Comparison of ENCODE assay signal across 16 mouse cellular contexts in the genomic region with DNA sequence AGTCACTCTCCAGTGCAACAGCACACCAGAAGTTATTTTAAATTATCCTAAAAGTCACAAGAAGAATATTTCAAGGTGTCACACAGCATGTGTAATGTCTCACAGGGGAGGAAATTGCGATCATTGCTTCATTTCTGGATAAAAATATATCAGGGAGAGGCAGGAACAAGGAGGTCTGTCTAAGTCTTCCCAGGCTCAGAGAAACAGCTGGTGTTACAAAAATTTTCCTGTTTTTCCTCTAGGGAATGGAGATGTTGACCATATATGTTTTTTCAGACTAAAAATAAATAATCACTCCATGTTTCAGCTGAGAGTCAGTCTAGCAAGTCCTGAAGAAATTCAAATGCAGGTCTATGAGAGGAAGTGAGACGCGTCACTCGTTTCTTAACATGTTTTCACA.
"Had no signal": no experiment of that assay in that cellular context is flagged by ENCODE, and none has a peak within 500 bp of the region (broad histone marks: within the 10 kb centered on the region; RNA-seq: fewer than 3 reads in every experiment).

No protein-coding gene starts in this region.

- H3K4me2 ChIP-seq: limb, embryonic 13.5 days; liver, embryonic 11.5 days; liver, embryonic 15.5 days; midbrain, embryonic 11.5 days; midbrain, embryonic 15.5 days; neural tube, embryonic 12.5 days; stomach, embryonic 15.5 days had no signal

- H3K9ac ChIP-seq: limb, embryonic 13.5 days; liver, embryonic 15.5 days; midbrain, embryonic 15.5 days; neural tube, embryonic 12.5 days; stomach, embryonic 15.5 days had no signal

- H3K9me3 ChIP-seq: limb, embryonic 13.5 days; liver, embryonic 15.5 days; megakaryocyte, embryonic 14.5 days; midbrain, embryonic 15.5 days; neural tube, embryonic 12.5 days; stomach, embryonic 15.5 days had no signal

- DNase-seq: kidney, adult 9 months; left cerebral cortex, postnatal 4 days; lung, adult 2 months; lung, postnatal 10 days; right cerebral cortex, postnatal 4 days; thymus, postnatal 4 days had no signal

- H3K27me3 ChIP-seq: limb, embryonic 13.5 days; liver, embryonic 15.5 days; megakaryocyte, embryonic 14.5 days; midbrain, embryonic 15.5 days; neural tube, embryonic 12.5 days; stomach, embryonic 15.5 days had no signal

- ATAC-seq: intestine, embryonic 16.5 days; midbrain, embryonic 15.5 days had no signal

- H3K36me3 ChIP-seq: limb, embryonic 13.5 days; liver, embryonic 15.5 days; midbrain, embryonic 15.5 days; neural tube, embryonic 12.5 days; stomach, embryonic 15.5 days had no signal

- H3K4me3 ChIP-seq: limb, embryonic 13.5 days; liver, embryonic 15.5 days; megakaryocyte, embryonic 14.5 days; midbrain, embryonic 15.5 days; neural tube, embryonic 12.5 days; stomach, embryonic 15.5 days had no signal

- H3K27ac ChIP-seq: limb, embryonic 13.5 days; liver, embryonic 15.5 days; macrophage; midbrain, embryonic 15.5 days; neural tube, embryonic 12.5 days; stomach, embryonic 15.5 days had no signal

- H3K4me1 ChIP-seq: limb, embryonic 13.5 days; liver, embryonic 15.5 days; megakaryocyte, embryonic 14.5 days; midbrain, embryonic 15.5 days; neural tube, embryonic 12.5 days; stomach, embryonic 15.5 days had no signal
